Mouse (Mus musculus) lung, postnatal 10 days (tissue): Measurements from ENCODE around the gene Pfn4.
A peak's percentile ranks its signal among the peaks of the same experiment; 100 is the strongest.
"Not testable (repeated sequence)": the region's sequence is repeated elsewhere in the genome, so short reads cannot be mapped to it uniquely, and the experiment has no call there.

Experiments used
- DNase-seq: peaks from one replicate; pipeline ENCODE4 v3.0.0; 2021

Gene Pfn4

GRCm38 (mm10) chr12:4768492-4769332 lies at the start of gene Pfn4, which contains the start of gene Fam228b:
TSS of gene Pfn4 (plus strand) at chr12:4769022.
TSS of gene Fam228b (minus strand) at chr12:4769267.
- peak; percentile 97 for DNase-seq

DNA sequence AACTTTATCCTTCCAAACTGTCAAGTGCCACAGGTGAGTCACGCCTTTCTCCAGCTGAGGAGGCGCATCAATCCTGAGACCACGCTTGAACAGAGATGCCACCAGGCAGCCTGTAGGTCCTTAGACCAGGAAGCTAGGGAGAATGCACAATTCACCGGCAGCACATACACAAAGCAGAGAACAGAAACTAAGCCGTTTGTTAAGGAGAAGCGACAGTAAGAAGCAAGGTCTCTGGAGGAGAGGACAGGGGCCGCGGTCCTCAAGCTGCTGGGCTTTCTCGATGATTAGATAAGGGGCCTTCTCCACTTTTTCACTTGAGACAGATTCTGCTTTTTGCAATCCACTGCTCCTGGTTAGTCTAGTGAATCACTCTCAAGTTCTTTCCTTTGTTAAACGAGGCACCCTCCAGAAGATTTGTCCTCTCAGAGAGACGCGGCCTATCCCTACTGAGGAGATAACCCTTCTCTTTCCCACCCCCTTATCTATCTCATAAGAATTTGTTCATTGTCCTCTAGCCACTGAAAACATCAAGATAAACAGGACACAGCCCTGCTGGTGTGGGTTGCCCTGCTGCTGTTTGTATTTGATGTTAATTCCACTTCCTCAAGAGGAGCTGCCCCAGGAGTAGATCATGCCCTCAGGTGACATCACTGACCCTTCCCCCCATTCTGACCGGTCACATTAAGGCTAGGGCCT lies 49.6 kb upstream of the Pfn4 start:
- DNase-seq, result no peak

- DNase-seq, result no peak
Measured at GRCm38 (mm10) chr12:4719762-4720754, 48.8 kb upstream of the Pfn4 start.

GRCm38 (mm10) chr12:4729165-4729564 lies 39.7 kb upstream of the Pfn4 start:
- DNase-seq, result no peak

DNA sequence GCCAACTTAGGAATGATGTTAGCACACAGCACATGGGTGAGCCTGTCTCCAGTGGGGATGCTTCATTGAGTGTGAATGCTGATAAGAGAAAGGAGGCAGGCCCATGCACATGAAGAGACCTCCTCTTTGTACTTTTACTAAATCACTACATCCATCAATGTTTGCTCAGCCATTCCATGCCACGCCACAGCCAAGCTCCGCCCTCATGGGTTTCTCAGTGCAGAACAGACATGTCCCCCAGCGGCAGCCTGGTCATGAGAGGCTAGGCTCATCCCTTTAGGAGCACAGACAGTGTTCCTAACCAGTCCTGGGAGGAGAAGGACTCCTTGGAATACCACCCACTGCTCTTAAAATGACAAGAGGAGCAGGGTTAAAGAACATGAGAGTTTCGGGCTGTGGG lies 37.2 kb upstream of the Pfn4 start:
- peak; percentile 19 for DNase-seq

GRCm38 (mm10) chr12:4732332-4732731 lies 36.5 kb upstream of the Pfn4 start:
- no peak for DNase-seq

DNA sequence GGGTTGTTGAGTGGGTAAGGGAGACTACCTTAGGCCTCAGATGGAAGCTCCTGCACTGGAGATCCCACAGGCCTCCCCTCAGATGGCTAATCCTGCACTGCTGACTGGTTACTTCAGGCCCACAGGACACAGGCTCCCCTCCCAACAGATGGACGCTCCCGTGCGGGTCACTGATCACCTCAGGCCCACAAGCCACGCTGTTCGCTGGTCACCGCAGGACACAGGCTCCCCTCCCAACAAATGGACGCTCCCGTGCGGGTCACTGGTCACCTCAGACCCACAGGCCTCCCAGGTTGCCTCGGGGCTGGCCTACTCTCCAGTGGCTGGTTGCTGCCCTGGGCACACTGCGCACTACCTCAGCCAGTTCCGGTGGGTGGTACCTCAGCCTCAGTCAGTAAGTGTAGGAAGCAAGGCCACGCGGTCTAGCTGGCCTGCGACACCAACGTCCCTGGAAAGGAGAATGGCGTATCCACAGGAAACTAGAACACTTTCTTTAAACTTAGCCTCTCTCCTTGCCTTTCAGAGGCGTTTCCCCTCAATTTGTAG lies 30.7 kb upstream of the Pfn4 start, which contains the start of gene Fam228a:
Gene Fam228a (minus strand): TSS at position 400 of the 546 bp plus-strand sequence.
- DNase-seq, result no peak

- no peak for DNase-seq
Measured at GRCm38 (mm10) chr12:4740823-4741222, 28.0 kb upstream of the Pfn4 start.

DNA sequence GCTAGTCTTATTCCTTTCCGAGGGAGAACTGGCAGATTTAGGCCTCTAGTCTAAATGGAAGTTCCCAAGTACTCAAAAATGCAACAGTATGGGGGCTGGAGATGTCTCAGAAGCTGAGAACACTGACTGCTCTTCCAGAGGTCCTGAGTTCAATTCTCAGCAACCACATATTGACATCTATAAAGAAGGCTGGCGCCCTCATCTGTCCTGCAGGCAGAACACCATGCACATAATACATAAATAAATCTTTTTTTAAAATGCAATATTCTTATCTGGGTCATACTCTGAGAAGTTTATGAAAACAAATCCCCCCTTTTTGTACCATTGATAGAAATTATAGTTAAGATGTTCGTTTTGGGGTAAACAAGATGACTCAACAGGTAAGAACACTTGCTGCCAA lies 26.6 kb upstream of the Pfn4 start:
- DNase-seq, result no peak

DNA sequence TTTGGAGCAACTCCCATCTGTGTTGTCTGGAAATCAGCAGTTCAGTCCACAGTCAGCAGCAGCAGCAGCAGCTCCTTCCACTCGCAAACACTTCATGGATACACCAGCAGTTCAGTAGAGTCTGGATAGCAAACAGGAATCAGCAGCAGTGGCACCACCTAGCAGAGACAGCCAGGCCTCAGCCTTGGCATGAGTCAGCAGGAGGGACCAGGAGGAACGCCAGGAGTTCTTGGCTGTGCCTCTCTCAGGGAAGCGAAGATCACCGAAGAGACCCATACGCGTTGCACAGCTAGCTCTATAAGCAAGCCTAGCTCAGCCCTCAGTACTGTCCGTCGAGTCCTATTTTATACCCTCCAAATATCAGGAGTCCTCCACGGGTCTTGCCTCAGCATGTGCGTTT lies 24.3 kb upstream of the Pfn4 start:
- no peak for DNase-seq

DNA sequence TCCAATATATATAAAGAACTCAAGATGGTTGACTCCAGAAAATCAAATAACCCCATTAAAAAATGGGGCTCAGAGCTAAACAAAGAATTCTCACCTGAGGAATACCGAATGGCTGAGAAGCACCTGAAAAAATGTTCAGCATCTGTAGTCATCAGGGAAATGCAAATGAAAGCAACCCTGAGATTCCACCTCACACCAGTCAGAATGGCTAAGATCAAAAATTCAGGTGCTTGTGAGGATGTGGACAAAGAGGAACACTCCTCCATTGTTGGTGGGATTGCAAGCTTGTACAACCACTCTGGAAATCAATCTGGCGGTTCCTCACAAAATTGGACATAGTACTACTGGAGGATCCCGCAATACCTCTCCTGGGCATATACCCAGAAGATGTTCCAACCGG lies 14.4 kb upstream of the Pfn4 start:
- DNase-seq, result not testable (repeated sequence)

- DNase-seq, result no peak
Measured at GRCm38 (mm10) chr12:4757060-4757459, 11.8 kb upstream of the Pfn4 start.

DNA sequence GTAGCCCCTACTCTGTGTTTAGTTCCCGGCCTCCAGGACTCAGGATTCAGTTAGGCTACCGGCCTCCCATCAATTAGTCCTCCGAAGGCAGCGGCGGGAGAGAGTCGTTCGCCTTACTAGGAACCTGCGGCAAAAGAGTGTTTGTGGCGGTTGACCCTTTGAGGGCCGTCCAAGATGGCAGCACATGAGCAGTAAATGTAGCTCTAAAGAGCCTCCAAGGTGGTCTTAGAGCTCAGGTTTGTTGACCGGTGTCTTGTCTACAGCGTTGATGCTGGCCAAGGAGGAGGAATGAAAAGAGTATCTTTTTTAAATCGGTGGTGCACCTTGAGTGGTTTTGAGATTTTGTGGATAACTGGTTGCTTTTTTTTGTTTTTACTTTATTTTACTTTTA lies 506 bp downstream of the Pfn4 start:
- no peak for DNase-seq

- DNase-seq, result no peak
Measured at GRCm38 (mm10) chr12:4774895-4775587, 6.2 kb downstream of the Pfn4 start.

- DNase-seq, result no peak
Measured at GRCm38 (mm10) chr12:4775588-4775949, 6.7 kb downstream of the Pfn4 start.

- DNase-seq, result no peak
Measured at GRCm38 (mm10) chr12:4777734-4778133, 8.9 kb downstream of the Pfn4 start.

DNA sequence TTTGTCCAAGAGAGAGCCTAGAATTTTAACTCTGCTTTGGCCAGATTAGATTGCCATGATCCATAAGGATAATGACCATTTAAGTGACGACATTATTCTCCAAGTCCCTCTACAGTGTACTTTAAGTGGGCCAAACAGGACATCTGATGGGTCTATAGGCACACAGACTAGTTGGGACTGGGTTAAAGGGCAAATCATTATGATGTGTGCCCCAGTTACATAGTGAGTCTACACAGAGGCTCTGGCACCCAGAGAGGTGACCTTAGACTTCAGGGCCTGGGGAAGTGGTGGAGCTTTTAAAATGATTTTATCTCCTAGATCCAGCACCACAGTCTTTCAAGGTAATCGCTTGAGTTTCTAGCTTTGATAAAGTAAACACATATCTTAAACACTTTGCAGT lies 11.4 kb downstream of the Pfn4 start:
- no peak for DNase-seq

- no peak for DNase-seq
Measured at GRCm38 (mm10) chr12:4781270-4781669, 12.4 kb downstream of the Pfn4 start.

- DNase-seq, result not testable (repeated sequence)
Measured at GRCm38 (mm10) chr12:4781725-4782404, 13.0 kb downstream of the Pfn4 start.

GRCm38 (mm10) chr12:4783598-4783997 lies 14.8 kb downstream of the Pfn4 start:
- DNase-seq, result no peak

DNA sequence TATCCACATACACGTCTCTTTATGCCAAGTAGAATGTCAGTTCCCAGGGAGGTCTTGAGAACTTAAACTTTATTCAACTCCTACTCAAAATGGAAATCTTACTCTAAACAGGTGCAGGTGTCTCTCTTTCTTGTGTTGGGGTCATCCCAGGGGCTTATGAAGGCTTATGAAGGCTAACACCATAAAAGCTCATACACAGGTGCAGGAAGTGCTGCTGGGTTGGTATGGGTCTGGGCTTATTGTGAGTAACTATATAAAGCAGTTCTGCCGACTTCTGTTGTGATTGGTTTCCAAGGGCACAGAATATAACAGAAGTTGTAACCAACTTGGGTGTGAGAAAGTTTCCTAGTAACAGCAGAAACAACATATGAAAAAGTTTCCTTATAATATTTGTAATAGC lies 15.6 kb downstream of the Pfn4 start:
- no peak for DNase-seq
